Mouse (Mus musculus): ENCODE data around the gene Gm11099. TPM values are rescaled to one million over a fixed set of nuclear protein-coding genes. Genes with fewer than 3 reads are reported as not detected.

Gene Gm11099
- polyA plus RNA-seq, 1 experiment from 2014 or later = not detected

- Histone ChIP-seq H3K4me2 (no peak overlapping the region), H3K9me3 (ENCODE audit: control insufficient read depth, low read length) (no peaks in the 10 kb centered on the region), H3K9ac (ENCODE audit: low read depth, low read length) (no peak overlapping the region), H3K4me1 (replicated peaks; ENCODE audit: control insufficient read depth, insufficient read depth, low read length) (no peaks in the 10 kb centered on the region), H3K27me3 (replicated peaks; ENCODE audit: control insufficient read depth, insufficient read depth, low read length) (no peaks in the 10 kb centered on the region), H3K36me3 (ENCODE audit: control insufficient read depth, insufficient read depth, low read length) (no peaks in the 10 kb centered on the region), H3K4me3 (ENCODE audit: low read depth, low read length) (no peak overlapping the region), H3K27ac (ENCODE audit: low read depth, low read length) (no peak overlapping the region)
- ATAC-seq (replicated peaks; ENCODE audit: low FRiP score) (no peak), DNase-seq (ENCODE audit: low spot score) (no peak)
- 84% methylated on average over 2 of the region's 2 CpGs for WGBS
Measured at GRCm38 (mm10) chr2:58956351-58956750, 97.1 kb downstream of the Gm11099 start.

DNA sequence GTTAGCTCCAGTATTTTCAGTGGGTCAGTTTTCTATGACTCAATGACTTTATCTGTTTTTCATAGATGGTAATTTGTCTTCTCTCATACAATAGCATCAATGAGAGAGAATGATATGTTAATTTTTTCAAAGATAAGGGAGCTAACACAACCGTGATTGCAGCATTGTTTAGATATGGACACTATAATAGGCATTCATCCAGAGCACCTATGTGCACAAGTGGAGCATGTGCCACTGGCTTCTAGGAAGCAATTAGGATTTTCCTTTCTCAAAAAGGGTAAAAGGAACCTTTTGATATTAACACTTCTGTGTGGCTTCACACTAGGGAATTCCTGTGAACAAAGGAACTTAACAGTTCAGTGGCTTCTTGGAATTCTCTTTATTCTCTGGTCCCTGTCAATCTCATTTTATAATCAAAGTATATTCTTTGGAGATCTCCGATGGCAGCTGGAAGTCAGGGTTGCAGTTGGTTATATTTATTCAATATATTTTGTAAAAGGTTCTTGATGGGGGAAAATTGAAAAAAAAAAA lies 97.6 kb downstream of the Gm11099 start:
- DNase-seq (ENCODE audit: low spot score) (no peak), ATAC-seq (replicated peaks; ENCODE audit: low FRiP score) (no peak)
- no peak overlapping the region for H3K27ac ChIP-seq (ENCODE audit: low read depth, low read length)
- no peaks in the 10 kb centered on the region for H3K36me3 ChIP-seq (ENCODE audit: control insufficient read depth, insufficient read depth, low read length)
- no peak overlapping the region for H3K9ac ChIP-seq (ENCODE audit: low read depth, low read length)
- H3K4me2 ChIP-seq = no peak overlapping the region
- WGBS = 72% methylated on average over 2 of the region's 2 CpGs
- H3K27me3 ChIP-seq (replicated peaks; ENCODE audit: control insufficient read depth, insufficient read depth, low read length) = no peaks in the 10 kb centered on the region
- H3K4me1 ChIP-seq (replicated peaks; ENCODE audit: control insufficient read depth, insufficient read depth, low read length) = no peaks in the 10 kb centered on the region
- H3K4me3 ChIP-seq (ENCODE audit: low read depth, low read length) = no peak overlapping the region
- H3K9me3 ChIP-seq (ENCODE audit: control insufficient read depth, low read length) = no peaks in the 10 kb centered on the region
